Mouse (Mus musculus): Measurements from ENCODE around the gene Cttn.

- TF ChIP-seq POLR2A (IDR thresholded peaks at IDR 0.05; ENCODE audit: insufficient read length, low read depth) (no peak), TCF12 (IDR thresholded peaks at IDR 0.05; ENCODE audit: insufficient read depth, poor library complexity, severe bottlenecking) (no peak), CEBPB (IDR thresholded peaks at IDR 0.05; ENCODE audit: insufficient read depth, poor library complexity, severe bottlenecking) (no peak)
Measured at GRCm38 (mm10) chr7:144411967-144412906, 58.6 kb downstream of the Cttn start.
